Mouse (Mus musculus): Measurements from ENCODE around the gene Barhl1. TPM values are rescaled to one million over a fixed set of nuclear protein-coding genes. Genes with fewer than 3 reads are reported as not detected.
A peak's percentile ranks its signal among the peaks of the same experiment; 100 is the strongest.

The Barhl1 gene
- total RNA-seq, 1 experiment: 0.18 TPM

DNA sequence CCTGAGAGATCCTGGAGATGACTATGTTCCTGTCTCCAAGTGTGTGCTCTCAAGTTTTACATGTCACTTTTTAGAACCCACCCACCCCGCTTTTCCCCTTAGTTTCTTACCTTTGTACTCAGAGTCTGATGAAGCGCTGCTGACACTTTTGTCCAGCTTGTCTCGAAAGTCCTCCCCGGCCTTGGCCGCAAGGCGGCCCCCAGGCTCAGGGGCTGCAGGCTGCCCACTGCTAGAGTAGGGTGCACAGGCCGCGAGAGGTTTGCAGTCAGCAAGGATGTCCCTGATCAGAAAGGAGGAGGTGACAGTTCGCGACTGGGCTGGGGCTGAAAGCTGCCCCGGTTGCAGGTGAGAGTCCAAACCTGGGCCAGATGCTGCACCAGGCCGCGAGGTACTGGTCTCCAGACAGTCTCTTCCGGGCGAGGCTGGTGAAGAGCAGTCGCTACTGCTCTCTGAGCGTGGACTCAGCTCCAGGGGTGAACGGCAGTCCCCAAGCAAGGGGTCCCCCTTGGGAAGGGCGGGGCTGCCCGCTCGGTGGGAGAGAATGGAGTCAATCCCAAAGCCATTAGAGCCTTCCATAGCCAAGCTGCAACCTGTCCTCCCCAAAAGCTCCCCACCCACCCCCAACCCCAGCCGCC, 1.2 kb downstream of the Barhl1 start:
- no peak for DNase-seq (ENCODE audit: low read depth, low spot score)
- Histone ChIP-seq H3K27ac (ENCODE audit: insufficient read depth, low read depth, low read length, poor library complexity, severe bottlenecking) (no peak overlapping the region), H3K9ac (ENCODE audit: insufficient read depth, low read depth, low read length, poor library complexity, severe bottlenecking) (no peak overlapping the region), H3K4me1 (ENCODE audit: control insufficient read depth in 2 of 2, insufficient read depth in 2 of 2, low read length in 2 of 2, poor library complexity in 1 of 2) (peaks cover 0 to 7% of the 10 kb centered on the region in 2 experiments; a peak in 1 of 4 replicates), H3K36me3 (ENCODE audit: control insufficient read depth, insufficient read depth, low read length, poor library complexity, severe bottlenecking) (no peaks in the 10 kb centered on the region), H3K9me3 (ENCODE audit: control insufficient read depth, insufficient read depth, low read depth, low read length) (no peaks in the 10 kb centered on the region), H3K4me3 (ENCODE audit: insufficient read depth in 1 of 2, low read depth in 1 of 2, low read length in 2 of 2, poor library complexity in 1 of 2, severe bottlenecking in 1 of 2) (no peak overlapping the region; a peak in 1 of 4 replicates)
- TF ChIP-seq ZC3H11A (IDR thresholded peaks at IDR 0.05; ENCODE audit: borderline replicate concordance, low read depth, low read length) (no peak), CHD2 (IDR thresholded peaks at IDR 0.05; ENCODE audit: low read depth, low read length) (no peak), MAFK (IDR thresholded peaks at IDR 0.05; ENCODE audit: insufficient read depth, low read depth, low read length) (no peak), ZNF384 (IDR thresholded peaks at IDR 0.05; ENCODE audit: low read depth, low read length) (no peak), HCFC1 (IDR thresholded peaks at IDR 0.05; ENCODE audit: borderline replicate concordance, insufficient read depth, low read length) (no peak)
- in situ Hi-C loops (cut with MboI; ENCODE audit: low sequenced_read_pairs in 2 of 2, unreplicated experiment in 2 of 2): loop anchor here in 1 of 2 experiments (25.0 kb wide), 1 partner anchor 322 kb away; no protein-coding TSS in a partner anchor

DNA sequence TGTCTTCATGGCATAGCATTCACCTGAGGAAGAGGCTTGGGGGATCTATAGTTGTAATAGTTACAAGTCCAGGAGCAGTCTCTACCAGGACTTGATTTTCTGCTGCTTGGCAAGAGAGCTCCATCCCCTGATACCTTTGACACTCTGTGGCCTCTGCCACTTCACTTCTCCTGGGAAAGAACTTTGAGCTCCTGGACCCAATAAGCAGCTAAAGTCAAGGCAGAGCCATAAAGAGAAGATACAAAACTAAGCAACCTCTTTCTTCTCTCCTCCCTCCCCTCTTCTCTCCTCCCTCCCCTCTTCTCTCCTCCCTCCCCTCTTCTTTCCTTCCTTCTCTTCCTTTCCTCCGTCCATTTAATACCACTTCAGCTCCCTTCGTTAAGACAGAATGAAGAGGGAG, 2.3 kb downstream of the Barhl1 start:
- Histone ChIP-seq H3K36me3 (ENCODE audit: control insufficient read depth, insufficient read depth, low read length, poor library complexity, severe bottlenecking) (no peaks in the 10 kb centered on the region), H3K4me1 (ENCODE audit: control insufficient read depth in 2 of 2, insufficient read depth in 2 of 2, low read length in 2 of 2, poor library complexity in 1 of 2) (peaks cover 0 to 4% of the 10 kb centered on the region in 2 experiments; a peak in 1 of 4 replicates), H3K9ac (ENCODE audit: insufficient read depth, low read depth, low read length, poor library complexity, severe bottlenecking) (no peak overlapping the region), H3K9me3 (ENCODE audit: control insufficient read depth, insufficient read depth, low read depth, low read length) (no peaks in the 10 kb centered on the region), H3K27ac (ENCODE audit: insufficient read depth, low read depth, low read length, poor library complexity, severe bottlenecking) (no peak overlapping the region), H3K4me3 (ENCODE audit: insufficient read depth in 1 of 2, low read depth in 1 of 2, low read length in 2 of 2, poor library complexity in 1 of 2, severe bottlenecking in 1 of 2) (no peak overlapping the region)
- DNase-seq (ENCODE audit: low read depth, low spot score): no peak
- in situ Hi-C loops (cut with MboI; ENCODE audit: low sequenced_read_pairs in 2 of 2, unreplicated experiment in 2 of 2): loop anchor here in 1 of 2 experiments (25.0 kb wide), 1 partner anchor 323 kb away; no protein-coding TSS in a partner anchor
- TF ChIP-seq CHD2 (IDR thresholded peaks at IDR 0.05; ENCODE audit: low read depth, low read length) (no peak), ZNF384 (IDR thresholded peaks at IDR 0.05; ENCODE audit: low read depth, low read length) (no peak), ZC3H11A (IDR thresholded peaks at IDR 0.05; ENCODE audit: borderline replicate concordance, low read depth, low read length) (no peak), MAFK (IDR thresholded peaks at IDR 0.05; ENCODE audit: insufficient read depth, low read depth, low read length) (no peak), HCFC1 (IDR thresholded peaks at IDR 0.05; ENCODE audit: borderline replicate concordance, insufficient read depth, low read length) (no peak)

DNA sequence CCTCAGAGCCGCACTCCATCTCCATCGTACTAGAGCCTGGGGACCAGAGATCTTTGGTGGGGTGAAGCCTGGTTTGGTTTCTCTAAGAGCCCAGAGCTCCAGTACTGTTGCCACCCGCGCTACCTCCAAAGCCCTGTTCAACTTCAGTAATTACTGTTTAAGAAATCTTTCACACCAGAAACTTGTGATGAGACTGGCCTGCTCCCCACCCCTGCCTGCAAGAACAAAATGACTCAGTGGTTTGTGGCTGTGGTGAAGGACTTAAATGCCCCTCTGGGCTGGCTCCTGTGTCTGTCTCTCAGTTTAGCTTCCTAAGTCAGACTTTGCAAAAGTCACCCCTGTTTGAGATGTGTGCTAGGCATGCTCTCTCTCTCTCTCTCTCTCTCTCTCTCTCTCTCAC, 3.5 kb downstream of the Barhl1 start:
- in situ Hi-C loops (cut with MboI; ENCODE audit: low sequenced_read_pairs in 2 of 2, unreplicated experiment in 2 of 2): loop anchor here in 1 of 2 experiments (25.0 kb wide), 1 partner anchor 324 kb away; no protein-coding TSS in a partner anchor
- DNase-seq (ENCODE audit: low read depth, low spot score): no peak
- H3K9me3 ChIP-seq (ENCODE audit: control insufficient read depth, insufficient read depth, low read depth, low read length): no peaks in the 10 kb centered on the region
- no peak overlapping the region for H3K4me3 ChIP-seq (ENCODE audit: insufficient read depth in 1 of 2, low read depth in 1 of 2, low read length in 2 of 2, poor library complexity in 1 of 2, severe bottlenecking in 1 of 2)
- no peak overlapping the region for H3K9ac ChIP-seq (ENCODE audit: insufficient read depth, low read depth, low read length, poor library complexity, severe bottlenecking)
- no peaks in the 10 kb centered on the region for H3K36me3 ChIP-seq (ENCODE audit: control insufficient read depth, insufficient read depth, low read length, poor library complexity, severe bottlenecking)
- no peak overlapping the region for H3K27ac ChIP-seq (ENCODE audit: insufficient read depth, low read depth, low read length, poor library complexity, severe bottlenecking)
- peaks cover 0 to 7% of the 10 kb centered on the region in 2 experiments; a peak in 2 of 4 replicates for H3K4me1 ChIP-seq (ENCODE audit: control insufficient read depth in 2 of 2, insufficient read depth in 2 of 2, low read length in 2 of 2, poor library complexity in 1 of 2)
- TF ChIP-seq ZNF384 (IDR thresholded peaks at IDR 0.05; ENCODE audit: low read depth, low read length) (no peak), HCFC1 (IDR thresholded peaks at IDR 0.05; ENCODE audit: borderline replicate concordance, insufficient read depth, low read length) (no peak), CHD2 (IDR thresholded peaks at IDR 0.05; ENCODE audit: low read depth, low read length) (no peak), MAFK (IDR thresholded peaks at IDR 0.05; ENCODE audit: insufficient read depth, low read depth, low read length) (no peak), ZC3H11A (IDR thresholded peaks at IDR 0.05; ENCODE audit: borderline replicate concordance, low read depth, low read length) (no peak)

DNA sequence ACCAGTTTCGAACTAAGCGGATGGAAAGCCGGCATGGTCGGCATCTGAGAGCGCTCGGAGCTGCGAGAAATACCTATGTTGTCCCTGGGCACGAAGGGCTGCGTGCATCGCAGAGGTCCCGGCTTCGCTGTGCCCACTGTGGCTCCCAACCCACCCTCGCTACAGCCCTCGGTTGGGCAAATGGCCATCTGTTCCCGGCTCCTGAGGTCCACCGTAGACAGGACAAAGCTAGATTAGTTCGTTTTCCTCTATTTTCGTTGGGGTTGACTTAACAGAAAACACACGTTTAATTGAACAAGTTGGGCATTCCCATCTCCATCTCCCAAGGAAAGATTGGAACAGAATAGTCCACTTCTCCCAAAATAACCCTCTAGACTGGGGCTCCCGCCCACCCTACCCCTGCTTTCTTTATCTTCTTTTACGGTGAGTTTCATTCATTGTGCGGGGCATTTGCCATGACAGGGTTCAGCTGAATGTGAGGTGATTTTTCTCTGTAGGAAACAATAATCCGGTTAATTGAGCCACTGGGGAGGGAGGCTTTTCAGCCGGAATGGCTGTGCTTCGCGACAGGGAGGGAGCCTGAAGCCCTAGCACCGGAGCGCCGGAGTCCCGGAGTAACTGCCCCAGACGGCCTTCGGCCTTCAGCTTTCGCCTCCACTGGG, 4.3 kb downstream of the Barhl1 start:
- H3K9ac ChIP-seq (ENCODE audit: insufficient read depth, low read depth, low read length, poor library complexity, severe bottlenecking): no peak overlapping the region
- no peak for DNase-seq (ENCODE audit: low read depth, low spot score)
- peaks cover 0 to 6% of the 10 kb centered on the region in 2 experiments; a peak in 2 of 4 replicates for H3K4me1 ChIP-seq (ENCODE audit: control insufficient read depth in 2 of 2, insufficient read depth in 2 of 2, low read length in 2 of 2, poor library complexity in 1 of 2)
- H3K27ac ChIP-seq (ENCODE audit: insufficient read depth, low read depth, low read length, poor library complexity, severe bottlenecking): no peak overlapping the region
- H3K36me3 ChIP-seq (ENCODE audit: control insufficient read depth, insufficient read depth, low read length, poor library complexity, severe bottlenecking): no peaks in the 10 kb centered on the region
- in situ Hi-C loops (cut with MboI; ENCODE audit: low sequenced_read_pairs in 2 of 2, unreplicated experiment in 2 of 2): loop anchor here in 1 of 2 experiments (25.0 kb wide), 1 partner anchor 325 kb away; no protein-coding TSS in a partner anchor
- H3K9me3 ChIP-seq (ENCODE audit: control insufficient read depth, insufficient read depth, low read depth, low read length): no peaks in the 10 kb centered on the region
- no peak for TF ChIP-seq ZC3H11A (IDR thresholded peaks at IDR 0.05; ENCODE audit: borderline replicate concordance, low read depth, low read length)
- no peak for TF ChIP-seq MAFK (IDR thresholded peaks at IDR 0.05; ENCODE audit: insufficient read depth, low read depth, low read length)
- TF ChIP-seq ZNF384 (IDR thresholded peaks at IDR 0.05; ENCODE audit: low read depth, low read length): no peak
- no peak for TF ChIP-seq HCFC1 (IDR thresholded peaks at IDR 0.05; ENCODE audit: borderline replicate concordance, insufficient read depth, low read length)
- TF ChIP-seq CHD2 (IDR thresholded peaks at IDR 0.05; ENCODE audit: low read depth, low read length): no peak
- peak overlapping the region in 1 of 2 experiments; percentile 36; a peak in 1 of 4 replicates for H3K4me3 ChIP-seq (ENCODE audit: insufficient read depth in 1 of 2, low read depth in 1 of 2, low read length in 2 of 2, poor library complexity in 1 of 2, severe bottlenecking in 1 of 2)

All from ES-E14 (cell line).